Comparison of ENCODE assay signal across 12 mouse cellular contexts in genomic region chr2:25430395-25431233, GRCm38 (mm10). TPM values are rescaled to one million over a fixed set of nuclear protein-coding genes. Genes with fewer than 3 reads are reported as not detected.
DNase-seq lines count a peak whose midpoint lies in the region; ATAC-seq and TF ChIP-seq lines count a peak whose summit lies in the region.
"Had no signal": no experiment of that assay in that cellular context is flagged by ENCODE, and none has a peak within 500 bp of the region (broad histone marks: within the 10 kb centered on the region; RNA-seq: fewer than 3 reads in every experiment).

No protein-coding gene starts in this region.

- 51% methylated on average over 17 of the region's 17 CpGs for WGBS in hindbrain, embryonic 14.5 days
- WGBS in lung, adult 2 months: 81% methylated on average over 17 of the region's 17 CpGs

- no peaks in the 10 kb centered on the region for H3K9me3 ChIP-seq in hindbrain, embryonic 14.5 days (ENCODE audit: control insufficient read depth, low read length)
- H3K9me3 ChIP-seq: embryonic facial prominence, embryonic 13.5 days; limb, embryonic 15.5 days had no signal

- H3K4me3 ChIP-seq in hindbrain, embryonic 14.5 days (replicated peaks; ENCODE audit: low read length): 0 out of 2 replicates have a peak overlapping the region, but pooled peaks have one; percentile 2
- no peak overlapping the region for H3K4me3 ChIP-seq in lung, adult 2 months (replicated peaks; ENCODE audit: extremely low read depth, low read depth, low read length)
- H3K4me3 ChIP-seq: embryonic facial prominence, embryonic 13.5 days had no signal

- H3K27me3 ChIP-seq in hindbrain, embryonic 14.5 days (ENCODE audit: control insufficient read depth, insufficient read depth, low read length): no peaks in the 10 kb centered on the region

- peak; percentile 20 for DNase-seq in embryo, embryonic 10 days (ENCODE audit: low spot score)
- DNase-seq in embryo, embryonic 10.5 days (ENCODE audit: low spot score): no peak
- DNase-seq in A20 (ENCODE audit: low read depth, low spot score): peak; percentile 68
- no peak for DNase-seq in hindbrain, embryonic 14.5 days (ENCODE audit: low spot score)
- DNase-seq in layer of hippocampus, adult 9-10 months (ENCODE audit: low spot score): peak; percentile 41
- no peak for DNase-seq in lung, adult 2 months
- DNase-seq in adrenal gland, postnatal 4 days (ENCODE audit: low spot score in 2 of 2): no peak
- DNase-seq: B cell, adult 2 months; thymus, postnatal 14 days had no signal

- peaks cover 27% of the 10 kb centered on the region for H3K36me3 ChIP-seq in hindbrain, embryonic 14.5 days (replicated peaks; ENCODE audit: control insufficient read depth, insufficient read depth)

- TF ChIP-seq POLR2A in lung, adult 2 months (IDR thresholded peaks at IDR 0.05; ENCODE audit: borderline replicate concordance, extremely low read depth, low read depth, low read length): no peak

- H3K27ac ChIP-seq in hindbrain, embryonic 14.5 days: 0 out of 2 replicates have a peak overlapping the region, but pooled peaks have one; percentile 5
- H3K27ac ChIP-seq: embryonic facial prominence, embryonic 13.5 days; limb, embryonic 15.5 days had no signal

- TF ChIP-seq CTCF in lung, adult 2 months (IDR thresholded peaks at IDR 0.05; ENCODE audit: insufficient read depth, low read length): no peak

- peak overlapping the region; percentile 86 for H3K4me2 ChIP-seq in hindbrain, embryonic 14.5 days (replicated peaks)
- H3K4me2 ChIP-seq: embryonic facial prominence, embryonic 13.5 days; limb, embryonic 15.5 days had no signal

- peaks cover 29% of the 10 kb centered on the region for H3K4me1 ChIP-seq in hindbrain, embryonic 14.5 days (replicated peaks; ENCODE audit: control insufficient read depth, insufficient read depth, low read length)
- peaks cover 5% of the 10 kb centered on the region; the same call in 1 of the 2 replicates for H3K4me1 ChIP-seq in lung, adult 2 months (ENCODE audit: control insufficient read depth, insufficient read depth, low read length)

- ATAC-seq in hindbrain, embryonic 14.5 days (ENCODE audit: low FRiP score): no peak
- no peak for ATAC-seq in megakaryocyte progenitor cell, adult 5-6 weeks (replicated peaks; ENCODE audit: poor library complexity)

- H3K9ac ChIP-seq in hindbrain, embryonic 14.5 days: peak overlapping the region; percentile 36
- H3K9ac ChIP-seq: limb, embryonic 15.5 days had no signal

RNA-seq across cellular contexts. Expression of gene Abca2, which starts 2.1 kb away (rescaled TPM):
- 15.6 and 17.3 TPM in 2 replicates for polyA plus RNA-seq in hindbrain, embryonic 14.5 days (2014; fragmentation: Nextera tagmentation; extraction: Ambion mirVana)
- total RNA-seq in megakaryocyte progenitor cell, adult 5-6 weeks (2015): 66.7 and 70.5 TPM in 2 replicates
- 26.9 and 29.5 TPM in 2 replicates for total RNA-seq in megakaryocyte progenitor cell, adult 5-6 weeks (2017)
- 52.4 and 61.5 TPM in 2 replicates for polyA plus RNA-seq in lung, adult 2 months (2012; rRNA removed)
- total RNA-seq in adrenal gland, postnatal 4 days (2021): 10 to 100 TPM; 30.4 to 34.3 TPM

RNA-seq across cellular contexts. Expression of gene Fut7, which starts 7.5 kb away (rescaled TPM):
- 0.37 TPM in 1 of 2 replicates, not detected in the other for polyA plus RNA-seq in hindbrain, embryonic 14.5 days (2014; fragmentation: Nextera tagmentation; extraction: Ambion mirVana)
- total RNA-seq in megakaryocyte progenitor cell, adult 5-6 weeks (2015): 11.1 and 12.5 TPM in 2 replicates
- 21.4 and 24.2 TPM in 2 replicates for total RNA-seq in megakaryocyte progenitor cell, adult 5-6 weeks (2017)
- 2.1 and 3.0 TPM in 2 replicates for polyA plus RNA-seq in lung, adult 2 months (2012; rRNA removed)
- under 1 TPM in 1 of 2 experiments, not detected in 1; 0.82 TPM for total RNA-seq in adrenal gland, postnatal 4 days (2021)

RNA-seq across cellular contexts. Expression of gene Clic3, which starts 26.0 kb away (rescaled TPM):
- polyA plus RNA-seq in hindbrain, embryonic 14.5 days (2014; fragmentation: Nextera tagmentation; extraction: Ambion mirVana): 2.2 and 2.6 TPM in 2 replicates
- total RNA-seq in megakaryocyte progenitor cell, adult 5-6 weeks (2015): not detected in 2 replicates
- 0.27 TPM in 1 of 2 replicates, not detected in the other for total RNA-seq in megakaryocyte progenitor cell, adult 5-6 weeks (2017)
- 1,602 and 1,847 TPM in 2 replicates for polyA plus RNA-seq in lung, adult 2 months (2012; rRNA removed)
- total RNA-seq in adrenal gland, postnatal 4 days (2021): 1 to 10 TPM; 1.4 to 1.7 TPM

RNA-seq across cellular contexts. Expression of gene Paxx, which starts 30.3 kb away (rescaled TPM):
- polyA plus RNA-seq in hindbrain, embryonic 14.5 days (2014; fragmentation: Nextera tagmentation; extraction: Ambion mirVana): 93.1 and 109 TPM in 2 replicates
- total RNA-seq in megakaryocyte progenitor cell, adult 5-6 weeks (2015): 32.8 and 40.9 TPM in 2 replicates
- total RNA-seq in megakaryocyte progenitor cell, adult 5-6 weeks (2017): 15.3 and 21.3 TPM in 2 replicates
- 74.6 and 76.0 TPM in 2 replicates for polyA plus RNA-seq in lung, adult 2 months (2012; rRNA removed)
- total RNA-seq in adrenal gland, postnatal 4 days (2021): 10 to 100 TPM; 41.0 to 48.5 TPM

RNA-seq across cellular contexts. Expression of gene Npdc1, which starts 31.5 kb away (rescaled TPM):
- polyA plus RNA-seq in hindbrain, embryonic 14.5 days (2014; fragmentation: Nextera tagmentation; extraction: Ambion mirVana): 365 and 378 TPM in 2 replicates
- total RNA-seq in megakaryocyte progenitor cell, adult 5-6 weeks (2015): 1.5 TPM in 1 of 2 replicates, not detected in the other
- 0.27 TPM in 1 of 2 replicates, not detected in the other for total RNA-seq in megakaryocyte progenitor cell, adult 5-6 weeks (2017)
- polyA plus RNA-seq in lung, adult 2 months (2012; rRNA removed): 166 and 185 TPM in 2 replicates
- total RNA-seq in adrenal gland, postnatal 4 days (2021): 100 to 1,000 TPM; 102 to 112 TPM

Comparison
In these comparisons a context has a peak if more than half of its experiments do, and no peak if none do; other contexts are left out.
1. DNase-seq: peak in embryo, embryonic 10 days (single experiment), A20 (single experiment) and layer of hippocampus, adult 9-10 months (single experiment); none in embryo, embryonic 10.5 days (single experiment), hindbrain, embryonic 14.5 days (single experiment), lung, adult 2 months (single experiment) and adrenal gland, postnatal 4 days (0 of 2).
2. RNA of gene Fut7, which starts 7.5 kb away (total RNA-seq): 11.1 to 24.2 TPM in megakaryocyte progenitor cell, adult 5-6 weeks; 0.82 TPM in adrenal gland, postnatal 4 days; every median in the first group is over 4 times any median in the second.